9 mouse cellular contexts compared by ENCODE assay signal in genomic region chr1:125676790-125677273, GRCm38 (mm10). TPM values are rescaled to one million over a fixed set of nuclear protein-coding genes. Genes with fewer than 3 reads are reported as not detected.
DNase-seq lines count a peak whose midpoint lies in the region; ATAC-seq and TF ChIP-seq lines count a peak whose summit lies in the region.
"Had no signal": no experiment of that assay in that cellular context is flagged by ENCODE, and none has a peak within 500 bp of the region (broad histone marks: within the 10 kb centered on the region; RNA-seq: fewer than 3 reads in every experiment).

Gpr39 (plus strand) TSS chr1:125676995.

- in situ Hi-C loops in Patski (cut with MboI; ENCODE audit: low pct_unique_long_range_greater_than_20kb), result loop anchor here (5.0 kb wide), 1 partner anchor 65 kb away; no protein-coding TSS in a partner anchor

- ATAC-seq in Patski, result peak; percentile 99
- peak; percentile 90 for ATAC-seq in granulocyte monocyte progenitor cell, adult 5-6 weeks (replicated peaks; ENCODE audit: poor library complexity, severe bottlenecking)
- ATAC-seq in kidney, postnatal 0 days (replicated peaks; ENCODE audit: low FRiP score, low read depth), result peak; percentile 93
- ATAC-seq in midbrain, embryonic 15.5 days (replicated peaks), result no peak

- H3K9ac ChIP-seq in kidney, postnatal 0 days (ENCODE audit: low read depth, low read length), result 0 out of 2 replicates have a peak within 1 kb of the TSS, but pooled peaks have one; percentile 24
- no peak within 1 kb of the TSS for H3K9ac ChIP-seq in midbrain, embryonic 15.5 days

- H3K27ac ChIP-seq in kidney, postnatal 0 days, result peak within 1 kb of the TSS; percentile 80
- no peak within 1 kb of the TSS for H3K27ac ChIP-seq in midbrain, embryonic 15.5 days

- DNase-seq in Patski (ENCODE audit: low read depth, low spot score), result peak; percentile 94
- DNase-seq in kidney, postnatal 0 days (ENCODE audit: low spot score), result peak; percentile 82
- DNase-seq in lung, postnatal 36 days, result peak; percentile 86
- DNase-seq in cerebellum, postnatal 4 days (ENCODE audit: low spot score in 2 of 2), result no peak
- no peak for DNase-seq in retina, embryonic 14.5 days (ENCODE audit: low spot score)
- DNase-seq in cerebellum, adult 9-11 months, result no peak

- CTCF ChIA-PET in Patski (lab: Charles Lee), result interaction anchor here (1.5 kb wide), 1 partner anchor 12 kb away, joined by 3 read pairs; no protein-coding TSS in a partner anchor

- 21% methylated on average over 15 of the region's 15 CpGs for WGBS in kidney, postnatal 0 days
- WGBS in midbrain, embryonic 15.5 days, result 73% methylated on average over 15 of the region's 15 CpGs

- H3K4me1 ChIP-seq in kidney, postnatal 0 days (replicated peaks; ENCODE audit: insufficient read depth, low read length), result 0 out of 2 replicates have a peak, but pooled peaks cover 8% of the 10 kb centered on the region
- H3K4me1 ChIP-seq in midbrain, embryonic 15.5 days, result no peaks in the 10 kb centered on the region

- H3K36me3 ChIP-seq in kidney, postnatal 0 days (ENCODE audit: insufficient read depth, low read length), result no peaks in the 10 kb centered on the region
- H3K36me3 ChIP-seq in midbrain, embryonic 15.5 days (replicated peaks), result no peaks in the 10 kb centered on the region

- H3K9me3 ChIP-seq in kidney, postnatal 0 days (replicated peaks; ENCODE audit: low read length), result no peaks in the 10 kb centered on the region
- H3K9me3 ChIP-seq in midbrain, embryonic 15.5 days, result no peaks in the 10 kb centered on the region

- no peak for TF ChIP-seq CTCF in Patski (IDR thresholded peaks at IDR 0.05)
- TF ChIP-seq CTCF in kidney, postnatal 0 days (IDR thresholded peaks at IDR 0.05; ENCODE audit: low read depth), result peak; percentile 32; the same call in 1 of the 2 replicates

- POLR2A ChIA-PET in Patski (lab: Charles Lee), result no interaction called here

- peak within 1 kb of the TSS; percentile 50 for H3K4me2 ChIP-seq in kidney, postnatal 0 days (ENCODE audit: low read length)
- H3K4me2 ChIP-seq in midbrain, embryonic 15.5 days, result no peak within 1 kb of the TSS

- H3K27me3 ChIP-seq in Patski, result no peaks in the 10 kb centered on the region
- no peaks in the 10 kb centered on the region for H3K27me3 ChIP-seq in kidney, postnatal 0 days (ENCODE audit: insufficient read depth, low read length)
- no peaks in the 10 kb centered on the region for H3K27me3 ChIP-seq in midbrain, embryonic 15.5 days (replicated peaks)

- peak within 1 kb of the TSS; percentile 20; the same call in 1 of the 2 replicates for H3K4me3 ChIP-seq in kidney, postnatal 0 days (replicated peaks; ENCODE audit: low read depth, low read length)
- H3K4me3 ChIP-seq in midbrain, embryonic 15.5 days, result no peak within 1 kb of the TSS

RNA-seq across cellular contexts. Expression of gene Gpr39, which starts in this region (rescaled TPM):
- 14.3 TPM for polyA plus RNA-seq in Patski (2021)
- not detected in 2 replicates for total RNA-seq in granulocyte monocyte progenitor cell, adult 5-6 weeks (2014; fragmentation: Nextera tagmentation)
- total RNA-seq in granulocyte monocyte progenitor cell, adult 5-6 weeks (2017), result 0.04 TPM in 1 of 2 replicates, not detected in the other
- polyA plus RNA-seq in kidney, postnatal 0 days (2015; fragmentation: Nextera tagmentation; extraction: Ambion mirVana), result 4.7 and 4.9 TPM in 2 replicates
- 0.11 TPM in 1 of 2 replicates, not detected in the other for polyA plus RNA-seq in midbrain, embryonic 15.5 days (2015; fragmentation: Nextera tagmentation; extraction: Ambion mirVana)
- polyA plus RNA-seq: neural tube, embryonic 14.5 days had no signal

Comparison
In these comparisons a context has a peak if more than half of its experiments do, and no peak if none do; other contexts are left out.
1. Peak in ATAC-seq in granulocyte monocyte progenitor cell, adult 5-6 weeks; RNA of the gene not detected or under 1 TPM.
2. DNase-seq: peak in Patski (single experiment), kidney, postnatal 0 days (single experiment) and lung, postnatal 36 days (single experiment); none in cerebellum, postnatal 4 days (0 of 2), retina, embryonic 14.5 days (single experiment) and cerebellum, adult 9-11 months (single experiment).